In genomic region chr2:26400296-26400695, GRCm38 (mm10) we compare ENCODE assay signal across 29 mouse cellular contexts. TPM values are rescaled to one million over a fixed set of nuclear protein-coding genes. Genes with fewer than 3 reads are reported as not detected.
DNase-seq lines count a peak whose midpoint lies in the region; ATAC-seq and TF ChIP-seq lines count a peak whose summit lies in the region.
"Had no signal": no experiment of that assay in that cellular context is flagged by ENCODE, and none has a peak within 500 bp of the region (broad histone marks: within the 10 kb centered on the region; RNA-seq: fewer than 3 reads in every experiment).

No protein-coding gene starts in this region.

- 91% methylated on average over 5 of the region's 5 CpGs for WGBS in hindbrain, embryonic 12.5 days
- WGBS in hindbrain, embryonic 11.5 days = 88% methylated on average over 5 of the region's 5 CpGs
- WGBS in liver, embryonic 12.5 days (ENCODE audit: insufficient replicate concordance) = 79% methylated on average over 5 of the region's 5 CpGs
- 81% methylated on average over 5 of the region's 5 CpGs for WGBS in liver, embryonic 13.5 days (ENCODE audit: insufficient replicate concordance)

- peaks cover 68% of the 10 kb centered on the region for H3K36me3 ChIP-seq in hindbrain, embryonic 12.5 days
- peaks cover 35% of the 10 kb centered on the region for H3K36me3 ChIP-seq in hindbrain, embryonic 11.5 days (ENCODE audit: control insufficient read depth, insufficient read depth, low read length)
- H3K36me3 ChIP-seq in liver, embryonic 12.5 days = peaks cover 88% of the 10 kb centered on the region
- H3K36me3 ChIP-seq in liver, embryonic 13.5 days = peaks cover 70% of the 10 kb centered on the region

- TF ChIP-seq CTCF in gastrocnemius, adult 2 months (IDR thresholded peaks at IDR 0.05) = no peak

- H3K9ac ChIP-seq in hindbrain, embryonic 12.5 days = 0 out of 2 replicates have a peak overlapping the region, but pooled peaks have one; percentile 23
- no peak overlapping the region for H3K9ac ChIP-seq in hindbrain, embryonic 11.5 days (ENCODE audit: low read depth, low read length)
- no peak overlapping the region for H3K9ac ChIP-seq in liver, embryonic 12.5 days
- no peak overlapping the region for H3K9ac ChIP-seq in liver, embryonic 13.5 days
- H3K9ac ChIP-seq: embryonic facial prominence, embryonic 13.5 days; embryonic facial prominence, embryonic 15.5 days; forebrain, embryonic 12.5 days had no signal

- no peak overlapping the region for H3K4me2 ChIP-seq in hindbrain, embryonic 12.5 days (replicated peaks)
- no peak overlapping the region for H3K4me2 ChIP-seq in hindbrain, embryonic 11.5 days (replicated peaks; ENCODE audit: low read depth, low read length)
- H3K4me2 ChIP-seq in liver, embryonic 12.5 days = no peak overlapping the region
- H3K4me2 ChIP-seq in liver, embryonic 13.5 days = no peak overlapping the region
- H3K4me2 ChIP-seq: embryonic facial prominence, embryonic 13.5 days; embryonic facial prominence, embryonic 15.5 days; forebrain, embryonic 12.5 days had no signal

- no peak overlapping the region for H3K4me3 ChIP-seq in gastrocnemius, adult 2 months
- H3K4me3 ChIP-seq in hindbrain, embryonic 12.5 days = no peak overlapping the region
- H3K4me3 ChIP-seq in hindbrain, embryonic 11.5 days (ENCODE audit: low read depth, low read length) = no peak overlapping the region
- no peak overlapping the region for H3K4me3 ChIP-seq in liver, embryonic 12.5 days
- H3K4me3 ChIP-seq in liver, embryonic 13.5 days (replicated peaks) = no peak overlapping the region
- H3K4me3 ChIP-seq: embryonic facial prominence, embryonic 13.5 days; embryonic facial prominence, embryonic 15.5 days; erythroblast, embryonic 14.5 days; forebrain, embryonic 10.5 days; forebrain, embryonic 12.5 days had no signal

- H3K27me3 ChIP-seq in hindbrain, embryonic 12.5 days = no peaks in the 10 kb centered on the region
- no peaks in the 10 kb centered on the region for H3K27me3 ChIP-seq in hindbrain, embryonic 11.5 days (ENCODE audit: control insufficient read depth, insufficient read depth, low read length)
- no peaks in the 10 kb centered on the region for H3K27me3 ChIP-seq in liver, embryonic 12.5 days (replicated peaks)
- no peaks in the 10 kb centered on the region for H3K27me3 ChIP-seq in liver, embryonic 13.5 days
- H3K27me3 ChIP-seq: CH12.LX; embryonic facial prominence, embryonic 13.5 days; embryonic facial prominence, embryonic 15.5 days; forebrain, embryonic 12.5 days; Patski had no signal

- H3K27ac ChIP-seq in gastrocnemius, adult 2 months = peak overlapping the region; percentile 60
- H3K27ac ChIP-seq in hindbrain, embryonic 12.5 days = no peak overlapping the region
- no peak overlapping the region for H3K27ac ChIP-seq in hindbrain, embryonic 11.5 days (ENCODE audit: low read depth, low read length)
- H3K27ac ChIP-seq in liver, embryonic 12.5 days = peak overlapping the region; percentile 49
- peak overlapping the region; percentile 24; the same call in 1 of the 2 replicates for H3K27ac ChIP-seq in liver, embryonic 13.5 days
- H3K27ac ChIP-seq: embryonic facial prominence, embryonic 13.5 days; embryonic facial prominence, embryonic 15.5 days; forebrain, embryonic 10.5 days; forebrain, embryonic 12.5 days had no signal

- DNase-seq in gastrocnemius, adult 2 months = no peak
- no peak for DNase-seq in gastrocnemius, postnatal 25 days
- DNase-seq in hindbrain, embryonic 11.5 days (ENCODE audit: low spot score) = no peak
- no peak for DNase-seq in liver
- DNase-seq in liver, embryonic 13.5 days = no peak
- DNase-seq in adrenal gland, postnatal 25 days = no peak
- DNase-seq: adrenal gland, adult 8-10 months; adrenal gland, postnatal 14 days; B cell, adult 2 months; cerebellum, adult 11 months; cerebellum, adult 18-20 months; cerebellum, adult 8-10 months; cerebellum, adult 9-11 months; cerebellum, postnatal 14 days; cerebellum, postnatal 36 days; embryo, embryonic 11 days had no signal

- no peak for ATAC-seq in hindbrain, embryonic 12.5 days (ENCODE audit: low FRiP score)
- no peak for ATAC-seq in hindbrain, embryonic 11.5 days (ENCODE audit: low FRiP score)
- ATAC-seq in liver, embryonic 12.5 days = no peak
- no peak for ATAC-seq in liver, embryonic 13.5 days (ENCODE audit: low read depth)
- ATAC-seq: activated CD4-positive, CD25-positive, alpha-beta regulatory T cell, adult 4 months; CD4-positive, CD25-positive, alpha-beta regulatory T cell, adult 4 months; forebrain, embryonic 14.5 days; Patski had no signal

- no peaks in the 10 kb centered on the region for H3K9me3 ChIP-seq in hindbrain, embryonic 12.5 days (replicated peaks)
- no peaks in the 10 kb centered on the region for H3K9me3 ChIP-seq in hindbrain, embryonic 11.5 days (ENCODE audit: control insufficient read depth, low read length)
- H3K9me3 ChIP-seq in liver, embryonic 12.5 days (replicated peaks) = no peaks in the 10 kb centered on the region
- no peaks in the 10 kb centered on the region for H3K9me3 ChIP-seq in liver, embryonic 13.5 days (replicated peaks)
- H3K9me3 ChIP-seq: embryonic facial prominence, embryonic 13.5 days; embryonic facial prominence, embryonic 15.5 days; forebrain, embryonic 10.5 days; forebrain, embryonic 12.5 days; G1E had no signal

- peaks cover 8% of the 10 kb centered on the region for H3K4me1 ChIP-seq in hindbrain, embryonic 12.5 days
- no peaks in the 10 kb centered on the region for H3K4me1 ChIP-seq in hindbrain, embryonic 11.5 days (replicated peaks; ENCODE audit: control insufficient read depth, insufficient read depth, low read length)
- H3K4me1 ChIP-seq in liver, embryonic 12.5 days = peaks cover 32% of the 10 kb centered on the region
- H3K4me1 ChIP-seq in liver, embryonic 13.5 days (replicated peaks) = peaks cover 36% of the 10 kb centered on the region
- H3K4me1 ChIP-seq: embryonic facial prominence, embryonic 15.5 days had no signal

- intact Hi-C loops in gastrocnemius, adult 2 months (cut with DNase I) = no loop called here

RNA-seq across cellular contexts. Expression of gene Inpp5e, which starts 8.7 kb away (rescaled TPM):
- 1 to 10 TPM; 7.9 to 9.3 TPM for total RNA-seq in gastrocnemius, adult 2 months (2021)
- 1 to 10 TPM; 6.5 to 7.6 TPM for total RNA-seq in gastrocnemius, postnatal 25 days (2021)
- polyA plus RNA-seq in hindbrain, embryonic 12.5 days (2016; fragmentation: Nextera tagmentation; extraction: Ambion mirVana) = 31.4 and 35.4 TPM in 2 replicates
- 23.1 and 23.9 TPM in 2 replicates for polyA plus RNA-seq in hindbrain, embryonic 11.5 days (2014; fragmentation: Nextera tagmentation; extraction: Ambion mirVana)
- polyA plus RNA-seq in liver, embryonic 12.5 days (2016; fragmentation: Nextera tagmentation; extraction: Ambion mirVana) = 10.1 and 12.3 TPM in 2 replicates
- 6.3 and 7.3 TPM in 2 replicates for polyA plus RNA-seq in liver, embryonic 13.5 days (2015; fragmentation: Nextera tagmentation; extraction: Ambion mirVana)
- total RNA-seq in adrenal gland, postnatal 25 days (2021) = 22.6 and 25.9 TPM in 2 replicates

RNA-seq across cellular contexts. Expression of gene Pmpca, which starts 11.2 kb away (rescaled TPM):
- total RNA-seq in gastrocnemius, adult 2 months (2021) = 100 to 1,000 TPM; 133 to 141 TPM
- 100 to 1,000 TPM; 128 to 139 TPM for total RNA-seq in gastrocnemius, postnatal 25 days (2021)
- polyA plus RNA-seq in hindbrain, embryonic 12.5 days (2016; fragmentation: Nextera tagmentation; extraction: Ambion mirVana) = 107 and 110 TPM in 2 replicates
- 94.4 and 108 TPM in 2 replicates for polyA plus RNA-seq in hindbrain, embryonic 11.5 days (2014; fragmentation: Nextera tagmentation; extraction: Ambion mirVana)
- polyA plus RNA-seq in liver, embryonic 12.5 days (2016; fragmentation: Nextera tagmentation; extraction: Ambion mirVana) = 108 and 110 TPM in 2 replicates
- polyA plus RNA-seq in liver, embryonic 13.5 days (2015; fragmentation: Nextera tagmentation; extraction: Ambion mirVana) = 81.5 and 93.2 TPM in 2 replicates
- total RNA-seq in adrenal gland, postnatal 25 days (2021) = 117 and 151 TPM in 2 replicates

RNA-seq across cellular contexts. Expression of gene Entr1, which starts 11.2 kb away (rescaled TPM):
- 10 to 100 TPM; 25.2 to 33.1 TPM for total RNA-seq in gastrocnemius, adult 2 months (2021)
- 10 to 100 TPM; 24.9 to 27.3 TPM for total RNA-seq in gastrocnemius, postnatal 25 days (2021)
- polyA plus RNA-seq in hindbrain, embryonic 12.5 days (2016; fragmentation: Nextera tagmentation; extraction: Ambion mirVana) = 179 and 188 TPM in 2 replicates
- 133 and 140 TPM in 2 replicates for polyA plus RNA-seq in hindbrain, embryonic 11.5 days (2014; fragmentation: Nextera tagmentation; extraction: Ambion mirVana)
- 74.9 and 76.2 TPM in 2 replicates for polyA plus RNA-seq in liver, embryonic 12.5 days (2016; fragmentation: Nextera tagmentation; extraction: Ambion mirVana)
- polyA plus RNA-seq in liver, embryonic 13.5 days (2015; fragmentation: Nextera tagmentation; extraction: Ambion mirVana) = 47.6 and 52.4 TPM in 2 replicates
- 106 and 110 TPM in 2 replicates for total RNA-seq in adrenal gland, postnatal 25 days (2021)

RNA-seq across cellular contexts. Expression of gene Snapc4, which starts 19.8 kb away (rescaled TPM):
- 1 to 10 TPM; 7.5 to 8.6 TPM for total RNA-seq in gastrocnemius, adult 2 months (2021)
- 1 to 10 TPM; 5.7 to 5.9 TPM for total RNA-seq in gastrocnemius, postnatal 25 days (2021)
- polyA plus RNA-seq in hindbrain, embryonic 12.5 days (2016; fragmentation: Nextera tagmentation; extraction: Ambion mirVana) = 36.2 and 37.3 TPM in 2 replicates
- polyA plus RNA-seq in hindbrain, embryonic 11.5 days (2014; fragmentation: Nextera tagmentation; extraction: Ambion mirVana) = 22.1 and 23.6 TPM in 2 replicates
- polyA plus RNA-seq in liver, embryonic 12.5 days (2016; fragmentation: Nextera tagmentation; extraction: Ambion mirVana) = 20.6 and 24.7 TPM in 2 replicates
- polyA plus RNA-seq in liver, embryonic 13.5 days (2015; fragmentation: Nextera tagmentation; extraction: Ambion mirVana) = 10.5 and 12.6 TPM in 2 replicates
- total RNA-seq in adrenal gland, postnatal 25 days (2021) = 40.9 and 42.0 TPM in 2 replicates

RNA-seq across cellular contexts. Expression of gene Card9, which starts 39.6 kb away (rescaled TPM):
- total RNA-seq in gastrocnemius, adult 2 months (2021) = 1 to 10 TPM; 1.1 to 1.2 TPM
- under 1 TPM; 0.46 to 0.56 TPM for total RNA-seq in gastrocnemius, postnatal 25 days (2021)
- 0.78 and 1.1 TPM in 2 replicates for polyA plus RNA-seq in hindbrain, embryonic 12.5 days (2016; fragmentation: Nextera tagmentation; extraction: Ambion mirVana)
- 0.21 and 0.36 TPM in 2 replicates for polyA plus RNA-seq in hindbrain, embryonic 11.5 days (2014; fragmentation: Nextera tagmentation; extraction: Ambion mirVana)
- polyA plus RNA-seq in liver, embryonic 12.5 days (2016; fragmentation: Nextera tagmentation; extraction: Ambion mirVana) = 1.2 and 1.3 TPM in 2 replicates
- 1.2 and 1.5 TPM in 2 replicates for polyA plus RNA-seq in liver, embryonic 13.5 days (2015; fragmentation: Nextera tagmentation; extraction: Ambion mirVana)
- 0.97 TPM in 1 of 2 replicates, not detected in the other for total RNA-seq in adrenal gland, postnatal 25 days (2021)

Comparison
In these comparisons a context has a peak if more than half of its experiments do, and no peak if none do; other contexts are left out.
1. H3K27ac ChIP-seq: peak in gastrocnemius, adult 2 months (single experiment), liver, embryonic 12.5 days (single experiment) and liver, embryonic 13.5 days (single experiment); none in hindbrain, embryonic 12.5 days (single experiment) and hindbrain, embryonic 11.5 days (single experiment).